Mouse (Mus musculus) erythroblast, embryonic 14.5 days (primary cell): ENCODE data around the gene Tshz2.

Source experiments
- GATA1 ChIP-seq: IDR thresholded peaks from 2 replicates; pipeline ENCODE4 v1.6.1; 2012; ENCODE audit warnings: low read length, inconsistent platforms, mixed read lengths
- TAL1 ChIP-seq: IDR thresholded peaks from 3 replicates; pipeline ENCODE4 v1.6.1; 2012; ENCODE audit warnings: low read length, inconsistent platforms, mixed read lengths

GRCm38 (mm10) chr2:169760117-169760516, 127.3 kb downstream of the Tshz2 start:
- no peak for TF ChIP-seq TAL1
- TF ChIP-seq GATA1 = no peak
